Mouse (Mus musculus): ENCODE measurements at regions not wholly inside any gene's neighbourhood (a gene's known extent, or its start where the extent isn't known, plus 50 kb on each side); places are given as distances from the start of the nearest gene placed in this dataset.

- no peak for DNase-seq (ENCODE audit: low spot score)
Observed at GRCm38 (mm10) chr10:117527979-117528378, 101.3 kb upstream of the Cpm start.

GRCm38 (mm10) chr10:117527243-117527642 lies 102.1 kb upstream of the Cpm start:
- DNase-seq (ENCODE audit: low spot score): no peak

GRCm38 (mm10) chr10:117526834-117527188 lies 102.5 kb upstream of the Cpm start:
- no peak for DNase-seq (ENCODE audit: low spot score)

GRCm38 (mm10) chr10:117526008-117526833 lies 103.1 kb upstream of the Cpm start:
- no peak for DNase-seq (ENCODE audit: low spot score)

- no peak for DNase-seq (ENCODE audit: low spot score)
Observed at GRCm38 (mm10) chr10:117525608-117526007, 103.7 kb upstream of the Cpm start.

GRCm38 (mm10) chr10:117524926-117525565 lies 104.3 kb upstream of the Cpm start:
- no peak for DNase-seq (ENCODE audit: low spot score)

GRCm38 (mm10) chr10:117524101-117524500 lies 105.2 kb upstream of the Cpm start:
- no peak for DNase-seq (ENCODE audit: low spot score)

- DNase-seq (ENCODE audit: low spot score): no peak
Observed at GRCm38 (mm10) chr10:117522906-117523829, 106.1 kb upstream of the Cpm start.

- no peak for DNase-seq (ENCODE audit: low spot score)
Observed at GRCm38 (mm10) chr10:117522373-117522772, 106.9 kb upstream of the Cpm start.

GRCm38 (mm10) chr10:117521315-117522270 lies 107.7 kb upstream of the Cpm start:
- DNase-seq (ENCODE audit: low spot score): no peak

GRCm38 (mm10) chr10:117520536-117521314 lies 108.6 kb upstream of the Cpm start:
- DNase-seq (ENCODE audit: low spot score): no peak

GRCm38 (mm10) chr10:117519670-117520535 lies 109.4 kb upstream of the Cpm start:
- no peak for DNase-seq (ENCODE audit: low spot score)

- peak; percentile 23 for DNase-seq (ENCODE audit: low spot score)
Observed at GRCm38 (mm10) chr10:117518793-117519669, 110.3 kb upstream of the Cpm start.

GRCm38 (mm10) chr10:117517800-117518770 lies 111.2 kb upstream of the Cpm start:
- DNase-seq (ENCODE audit: low spot score): no peak

GRCm38 (mm10) chr10:117517071-117517714 lies 112.1 kb upstream of the Cpm start:
- no peak for DNase-seq (ENCODE audit: low spot score)

- no peak for DNase-seq (ENCODE audit: low spot score)
Observed at GRCm38 (mm10) chr10:117516510-117516909, 112.8 kb upstream of the Cpm start.
